Mouse (Mus musculus): Measurements from ENCODE around the gene Ccdc12. TPM values are rescaled to one million over a fixed set of nuclear protein-coding genes. Genes with fewer than 3 reads are reported as not detected.

The Ccdc12 gene
- polyA plus RNA-seq, 1 experiment: 59.2 TPM

DNA sequence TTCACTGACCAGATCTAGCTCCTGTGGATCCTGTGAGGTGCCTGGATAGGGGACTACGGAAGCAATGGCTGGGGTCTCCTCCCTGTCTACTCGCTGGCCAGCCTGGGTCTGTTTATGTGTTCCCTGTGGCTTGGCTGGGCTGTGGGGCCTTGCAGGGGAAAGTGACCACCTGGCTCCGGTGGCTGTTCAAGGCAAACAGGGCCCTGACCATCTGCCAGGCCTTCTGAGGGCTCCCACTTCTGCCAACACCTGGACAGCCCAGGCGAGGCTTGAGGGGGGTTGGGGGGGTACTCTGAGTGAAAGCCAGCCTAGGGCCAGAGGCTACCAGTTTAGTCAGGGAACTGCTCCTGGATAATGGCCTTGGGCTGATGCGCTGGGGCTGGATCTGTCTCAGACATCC lies 63.7 kb downstream of the Ccdc12 start:
- no peaks in the 10 kb centered on the region for H3K27me3 ChIP-seq (ENCODE audit: control insufficient read depth, insufficient read depth, insufficient read length)
- no peak overlapping the region for H3K4me3 ChIP-seq
- TF ChIP-seq TCF3 (IDR thresholded peaks at IDR 0.05; ENCODE audit: insufficient read length, low read depth): no peak
- TF ChIP-seq SRF (IDR thresholded peaks at IDR 0.05; ENCODE audit: control insufficient read depth, insufficient read length, low read depth): no peak
- no peak for TF ChIP-seq MAX (IDR thresholded peaks at IDR 0.05; ENCODE audit: low read depth)
- TF ChIP-seq CEBPB (IDR thresholded peaks at IDR 0.05; ENCODE audit: insufficient read depth, poor library complexity, severe bottlenecking): no peak
- TF ChIP-seq USF1 (IDR thresholded peaks at IDR 0.05; ENCODE audit: low read depth): no peak
- no peak for TF ChIP-seq MYOD1 (IDR thresholded peaks at IDR 0.05; ENCODE audit: control insufficient read depth in 1 of 3, insufficient read length in 2 of 3, low read depth in 2 of 3)
- TF ChIP-seq POLR2AphosphoS2 (IDR thresholded peaks at IDR 0.05; ENCODE audit: insufficient read length, low read depth): no peak
- no peak for TF ChIP-seq MYOG (IDR thresholded peaks at IDR 0.05; ENCODE audit: control insufficient read depth in 1 of 3, insufficient read depth in 1 of 3, insufficient read length in 2 of 3, low read depth in 2 of 3)
- TF ChIP-seq POLR2A (IDR thresholded peaks at IDR 0.05; ENCODE audit: insufficient read length, low read depth): no peak
- no peak for TF ChIP-seq TCF12 (IDR thresholded peaks at IDR 0.05; ENCODE audit: insufficient read depth, poor library complexity, severe bottlenecking)
- TF ChIP-seq E2F4 (IDR thresholded peaks at IDR 0.05; ENCODE audit: insufficient read depth): no peak
- TF ChIP-seq REST (IDR thresholded peaks at IDR 0.05; ENCODE audit: insufficient read depth, insufficient read length): no peak
- no peaks in the 10 kb centered on the region for H3K79me2 ChIP-seq (ENCODE audit: control insufficient read depth, insufficient read depth)
- H3ac ChIP-seq (ENCODE audit: control insufficient read depth, insufficient read length): no peak overlapping the region
- peaks cover 5% of the 10 kb centered on the region for H3K36me3 ChIP-seq (ENCODE audit: control insufficient read depth, insufficient read depth)
- H3K4me2 ChIP-seq (ENCODE audit: low read depth): no peak overlapping the region

DNA sequence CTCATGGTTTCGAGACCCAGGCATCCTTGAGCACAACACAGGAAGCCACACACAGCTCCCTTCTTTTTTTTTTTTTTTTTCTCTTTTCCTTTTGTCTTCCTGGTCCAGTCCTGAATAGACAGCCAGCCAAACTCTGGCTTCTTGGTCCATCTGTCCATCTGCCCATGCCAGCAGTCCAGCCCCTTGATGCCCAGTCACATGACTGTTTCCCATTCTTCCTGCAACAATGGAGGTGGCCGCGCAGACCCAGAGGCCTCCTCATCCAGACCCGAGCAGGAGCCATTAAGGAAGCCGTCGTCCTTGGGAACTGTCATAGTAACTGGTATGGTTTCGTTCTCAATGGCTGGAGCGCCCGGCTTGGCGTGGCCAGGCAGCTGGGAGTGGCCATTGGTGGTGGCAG lies 65.8 kb downstream of the Ccdc12 start:
- H3K27me3 ChIP-seq (ENCODE audit: control insufficient read depth, insufficient read depth, insufficient read length): no peaks in the 10 kb centered on the region
- H3K4me3 ChIP-seq: no peak overlapping the region
- H3K4me2 ChIP-seq (ENCODE audit: low read depth): no peak overlapping the region
- no peaks in the 10 kb centered on the region for H3K36me3 ChIP-seq (ENCODE audit: control insufficient read depth, insufficient read depth)
- TF ChIP-seq USF1 (IDR thresholded peaks at IDR 0.05; ENCODE audit: low read depth) (no peak), CEBPB (IDR thresholded peaks at IDR 0.05; ENCODE audit: insufficient read depth, poor library complexity, severe bottlenecking) (no peak), POLR2AphosphoS2 (IDR thresholded peaks at IDR 0.05; ENCODE audit: insufficient read length, low read depth) (no peak), MAX (IDR thresholded peaks at IDR 0.05; ENCODE audit: low read depth) (no peak), REST (IDR thresholded peaks at IDR 0.05; ENCODE audit: insufficient read depth, insufficient read length) (no peak), SRF (IDR thresholded peaks at IDR 0.05; ENCODE audit: control insufficient read depth, insufficient read length, low read depth) (no peak), E2F4 (IDR thresholded peaks at IDR 0.05; ENCODE audit: insufficient read depth) (no peak), MYOG (IDR thresholded peaks at IDR 0.05; ENCODE audit: control insufficient read depth in 1 of 3, insufficient read depth in 1 of 3, insufficient read length in 2 of 3, low read depth in 2 of 3) (no peak), MYOD1 (IDR thresholded peaks at IDR 0.05; ENCODE audit: control insufficient read depth in 1 of 3, insufficient read length in 2 of 3, low read depth in 2 of 3) (no peak), TCF12 (IDR thresholded peaks at IDR 0.05; ENCODE audit: insufficient read depth, poor library complexity, severe bottlenecking) (no peak), TCF3 (IDR thresholded peaks at IDR 0.05; ENCODE audit: insufficient read length, low read depth) (no peak), POLR2A (IDR thresholded peaks at IDR 0.05; ENCODE audit: insufficient read length, low read depth) (no peak)
- H3K79me2 ChIP-seq (ENCODE audit: control insufficient read depth, insufficient read depth): no peaks in the 10 kb centered on the region
- no peak overlapping the region for H3ac ChIP-seq (ENCODE audit: control insufficient read depth, insufficient read length)

DNA sequence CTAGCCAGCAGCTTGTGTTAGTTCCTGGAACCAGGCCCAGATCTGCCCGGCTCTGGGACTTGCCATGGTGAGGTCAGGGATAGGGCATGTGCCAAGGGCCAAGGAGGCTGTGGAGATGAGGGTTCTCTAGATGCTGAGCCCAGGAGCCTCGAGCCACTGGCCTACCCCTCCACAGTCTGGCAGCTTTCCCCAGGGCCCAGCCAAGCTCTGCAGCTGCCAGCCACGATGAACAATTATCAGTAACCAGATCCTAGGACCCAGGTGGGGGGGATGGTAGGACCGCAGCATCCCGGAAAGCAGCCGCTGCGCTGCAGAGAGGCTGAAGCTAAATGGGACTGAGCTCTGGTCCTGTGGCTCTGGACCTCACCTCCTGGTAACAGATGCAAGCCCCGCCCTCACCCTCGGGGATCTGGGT lies 69.4 kb downstream of the Ccdc12 start:
- Histone ChIP-seq H3K4me3 (no peak overlapping the region), H3K4me2 (ENCODE audit: low read depth) (peak overlapping the region; percentile 31), H3ac (ENCODE audit: control insufficient read depth, insufficient read length) (no peak overlapping the region), H3K79me2 (ENCODE audit: control insufficient read depth, insufficient read depth) (no peaks in the 10 kb centered on the region), H3K27me3 (ENCODE audit: control insufficient read depth, insufficient read depth, insufficient read length) (no peaks in the 10 kb centered on the region), H3K36me3 (ENCODE audit: control insufficient read depth, insufficient read depth) (no peaks in the 10 kb centered on the region)
- TF ChIP-seq USF1 (IDR thresholded peaks at IDR 0.05; ENCODE audit: low read depth): no peak
- no peak for TF ChIP-seq E2F4 (IDR thresholded peaks at IDR 0.05; ENCODE audit: insufficient read depth)
- no peak for TF ChIP-seq SRF (IDR thresholded peaks at IDR 0.05; ENCODE audit: control insufficient read depth, insufficient read length, low read depth)
- TF ChIP-seq POLR2AphosphoS2 (IDR thresholded peaks at IDR 0.05; ENCODE audit: insufficient read length, low read depth): no peak
- TF ChIP-seq MAX (IDR thresholded peaks at IDR 0.05; ENCODE audit: low read depth): no peak
- TF ChIP-seq MYOG (IDR thresholded peaks at IDR 0.05; ENCODE audit: control insufficient read depth in 1 of 3, insufficient read depth in 1 of 3, insufficient read length in 2 of 3, low read depth in 2 of 3): peak in 2 of 3 experiments; percentile 46 to 60
- TF ChIP-seq TCF12 (IDR thresholded peaks at IDR 0.05; ENCODE audit: insufficient read depth, poor library complexity, severe bottlenecking): no peak
- TF ChIP-seq REST (IDR thresholded peaks at IDR 0.05; ENCODE audit: insufficient read depth, insufficient read length): no peak
- TF ChIP-seq MYOD1 (IDR thresholded peaks at IDR 0.05; ENCODE audit: control insufficient read depth in 1 of 3, insufficient read length in 2 of 3, low read depth in 2 of 3): peak in 2 of 3 experiments; percentile 64 to 71
- no peak for TF ChIP-seq CEBPB (IDR thresholded peaks at IDR 0.05; ENCODE audit: insufficient read depth, poor library complexity, severe bottlenecking)
- no peak for TF ChIP-seq TCF3 (IDR thresholded peaks at IDR 0.05; ENCODE audit: insufficient read length, low read depth)

DNA sequence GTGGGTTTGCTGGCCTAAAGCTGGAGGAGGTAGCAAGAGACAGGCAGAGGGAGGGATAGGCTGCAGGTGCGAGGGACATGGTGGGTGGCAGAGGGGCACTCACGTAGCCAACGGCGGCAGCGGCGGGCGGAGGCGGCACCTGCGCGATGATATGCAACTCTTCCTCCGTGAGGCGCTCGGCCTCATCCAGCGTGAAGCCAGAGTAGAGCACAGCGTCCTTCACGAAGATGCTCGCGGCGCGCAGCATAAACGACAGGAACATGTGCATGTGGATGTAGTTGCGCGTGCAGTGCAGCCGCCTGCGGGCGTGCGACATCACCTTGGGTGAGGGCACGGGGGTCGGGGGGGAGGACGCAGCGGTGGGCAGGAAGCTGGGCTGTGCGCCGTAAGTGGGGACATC lies 70.6 kb downstream of the Ccdc12 start:
- H3K4me3 ChIP-seq: no peak overlapping the region
- H3K27me3 ChIP-seq (ENCODE audit: control insufficient read depth, insufficient read depth, insufficient read length): no peaks in the 10 kb centered on the region
- H3K36me3 ChIP-seq (ENCODE audit: control insufficient read depth, insufficient read depth): no peaks in the 10 kb centered on the region
- H3K79me2 ChIP-seq (ENCODE audit: control insufficient read depth, insufficient read depth): no peaks in the 10 kb centered on the region
- TF ChIP-seq MAX (IDR thresholded peaks at IDR 0.05; ENCODE audit: low read depth): no peak
- TF ChIP-seq REST (IDR thresholded peaks at IDR 0.05; ENCODE audit: insufficient read depth, insufficient read length): no peak
- TF ChIP-seq MYOG (IDR thresholded peaks at IDR 0.05; ENCODE audit: control insufficient read depth in 1 of 3, insufficient read depth in 1 of 3, insufficient read length in 2 of 3, low read depth in 2 of 3): no peak
- TF ChIP-seq E2F4 (IDR thresholded peaks at IDR 0.05; ENCODE audit: insufficient read depth): no peak
- TF ChIP-seq USF1 (IDR thresholded peaks at IDR 0.05; ENCODE audit: low read depth): no peak
- TF ChIP-seq TCF12 (IDR thresholded peaks at IDR 0.05; ENCODE audit: insufficient read depth, poor library complexity, severe bottlenecking): no peak
- TF ChIP-seq POLR2A (IDR thresholded peaks at IDR 0.05; ENCODE audit: insufficient read length, low read depth): no peak
- no peak for TF ChIP-seq TCF3 (IDR thresholded peaks at IDR 0.05; ENCODE audit: insufficient read length, low read depth)
- TF ChIP-seq MYOD1 (IDR thresholded peaks at IDR 0.05; ENCODE audit: control insufficient read depth in 1 of 3, insufficient read length in 2 of 3, low read depth in 2 of 3): no peak
- no peak for TF ChIP-seq POLR2AphosphoS2 (IDR thresholded peaks at IDR 0.05; ENCODE audit: insufficient read length, low read depth)
- TF ChIP-seq SRF (IDR thresholded peaks at IDR 0.05; ENCODE audit: control insufficient read depth, insufficient read length, low read depth): no peak
- TF ChIP-seq CEBPB (IDR thresholded peaks at IDR 0.05; ENCODE audit: insufficient read depth, poor library complexity, severe bottlenecking): no peak
- no peak overlapping the region for H3ac ChIP-seq (ENCODE audit: control insufficient read depth, insufficient read length)
- no peak overlapping the region for H3K4me2 ChIP-seq (ENCODE audit: low read depth)

Data from myocyte (in vitro differentiated cells).